Mouse (Mus musculus): ENCODE measurements around the gene Gucd1. TPM values are rescaled to one million over a fixed set of nuclear protein-coding genes. Genes with fewer than 3 reads are reported as not detected.
A peak's percentile ranks its signal among the peaks of the same experiment; 100 is the strongest.
"Not testable (repeated sequence)": the region's sequence is repeated elsewhere in the genome, so short reads cannot be mapped to it uniquely, and the experiment has no call there.

Gene Gucd1
- total RNA-seq, 1 experiment from 2014 or later = 28.8 TPM

DNA sequence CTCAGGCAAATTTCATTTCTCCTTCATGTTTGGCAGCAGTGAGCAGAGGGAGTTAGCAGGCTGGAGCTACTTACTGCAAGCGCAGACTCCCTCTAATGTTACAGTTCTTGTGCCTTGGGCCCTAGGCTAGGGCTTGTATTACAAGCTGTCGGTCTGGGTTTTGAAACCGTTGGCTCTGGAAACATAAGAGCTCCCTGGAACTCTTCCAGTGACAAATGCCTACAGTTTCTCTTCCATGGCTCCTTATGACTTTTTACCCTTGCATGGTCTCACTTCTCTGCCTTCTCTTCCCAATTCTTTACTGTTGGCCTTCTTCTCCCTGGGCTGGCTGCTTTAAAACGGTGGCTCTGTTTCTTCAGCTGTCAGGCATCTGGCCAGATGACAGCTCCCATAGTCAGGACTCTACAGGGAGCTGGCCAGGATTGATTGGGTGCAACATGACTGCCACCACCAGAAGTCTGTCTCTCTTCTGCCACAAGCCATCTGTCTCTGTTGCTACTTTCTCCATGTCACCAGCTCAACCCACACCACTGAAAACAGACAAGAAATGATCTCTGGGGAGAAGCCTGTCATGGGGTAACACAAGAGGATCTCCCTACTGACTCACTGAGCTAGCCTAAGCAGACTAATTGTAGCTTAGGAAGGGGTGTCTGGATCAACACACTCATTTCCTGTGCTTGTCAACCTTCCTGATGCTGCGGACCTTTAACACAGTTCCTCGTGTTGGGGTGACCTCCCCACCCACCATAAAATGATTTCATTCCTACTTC is 51.8 kb downstream of the Gucd1 start:
- no peak for DNase-seq

GRCm38 (mm10) chr10:75462728-75463127 is 55.0 kb downstream of the Gucd1 start:
- no peak for DNase-seq

- DNase-seq = no peak
Observed at GRCm38 (mm10) chr10:75458329-75458728, 59.4 kb downstream of the Gucd1 start.

- no peak for DNase-seq
Observed at GRCm38 (mm10) chr10:75457852-75458251, 59.9 kb downstream of the Gucd1 start.

DNA sequence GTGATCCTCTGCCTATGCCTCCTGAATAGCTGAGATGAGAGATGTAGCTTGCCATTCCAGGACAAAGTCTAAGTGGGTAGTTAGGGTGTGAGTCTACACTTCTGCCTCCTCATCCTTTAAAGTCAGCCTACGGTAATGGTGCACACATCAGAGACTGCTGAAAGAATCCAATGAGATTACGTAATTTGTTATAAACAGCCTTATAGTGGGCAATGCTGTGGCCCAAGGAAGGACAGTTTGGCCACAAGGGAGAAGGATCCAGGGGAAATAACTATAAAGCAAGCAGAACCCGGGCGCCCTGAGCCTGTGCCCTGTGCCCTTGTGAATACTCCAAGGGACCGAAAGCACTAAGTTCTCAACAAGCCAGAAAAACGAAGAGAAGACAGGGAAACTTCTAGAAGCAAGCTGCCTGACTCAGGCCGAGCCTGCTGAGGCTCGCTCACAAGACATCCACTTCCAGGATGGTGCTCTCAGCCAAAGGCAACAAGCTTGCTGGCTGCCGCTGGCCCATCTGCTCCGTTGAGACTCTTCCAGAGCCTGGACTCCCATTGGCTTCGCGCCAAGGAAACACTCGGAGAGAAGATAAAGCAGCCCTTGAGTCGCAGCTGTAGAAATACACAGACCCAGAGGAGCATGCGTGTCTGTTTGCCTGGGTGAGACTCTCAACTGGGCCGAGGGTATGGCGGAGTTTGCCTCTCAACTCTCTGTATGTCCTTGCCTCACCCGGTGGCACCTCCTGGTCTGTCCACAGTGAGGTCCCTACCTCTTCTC is 61.5 kb downstream of the Gucd1 start:
- DNase-seq = not testable (repeated sequence)

- DNase-seq = peak; percentile 64
Observed at GRCm38 (mm10) chr10:75451036-75451786, 66.6 kb downstream of the Gucd1 start.

DNA sequence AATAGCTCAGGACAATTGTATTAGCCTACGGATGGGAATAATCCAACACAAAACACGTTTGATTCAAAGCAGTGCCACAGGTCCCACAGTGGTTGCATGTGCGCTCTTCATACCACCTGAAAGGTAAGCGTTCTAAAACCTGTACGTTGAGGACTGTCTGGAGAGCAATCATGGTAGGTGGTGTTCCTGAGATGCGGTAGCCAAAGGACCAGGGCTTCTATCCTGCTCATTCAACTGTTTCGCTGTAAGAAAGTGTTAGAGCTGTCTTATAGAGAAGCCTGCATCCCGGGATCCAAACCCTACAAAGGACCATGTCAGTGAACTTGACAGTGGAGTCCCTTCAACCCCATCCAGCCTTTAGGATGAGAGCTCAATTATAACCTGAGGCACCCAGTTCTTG is 67.4 kb downstream of the Gucd1 start:
- no peak for DNase-seq

DNA sequence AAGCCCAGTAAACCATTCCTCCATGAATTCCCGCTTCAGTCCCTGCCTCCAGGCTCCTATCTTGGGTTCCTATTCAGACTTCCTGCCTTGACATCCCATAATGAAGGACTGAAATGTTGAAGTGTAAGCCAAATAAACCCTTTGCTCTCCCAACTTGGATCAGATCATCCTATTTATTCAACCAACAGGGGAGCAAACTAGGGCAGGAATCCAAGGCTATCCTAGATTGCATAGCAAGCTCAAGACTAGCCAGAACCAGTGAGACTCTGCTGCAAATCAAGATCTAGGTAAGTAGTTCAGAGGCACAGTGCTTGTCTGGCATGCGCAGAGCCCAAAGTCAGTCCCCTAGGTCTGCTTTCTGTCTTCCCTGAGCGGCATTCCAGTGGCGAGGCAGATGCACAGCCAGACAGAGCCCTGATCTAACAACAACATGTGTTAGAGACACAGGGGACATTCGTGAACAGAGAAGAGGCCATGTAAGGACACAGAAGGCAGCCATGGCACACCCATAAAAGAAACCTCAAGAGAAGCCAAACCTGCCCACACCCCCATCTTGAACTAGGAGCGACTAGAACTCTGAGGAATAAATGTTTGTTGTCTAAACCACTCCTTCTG is 68.9 kb downstream of the Gucd1 start:
- DNase-seq = no peak

DNA sequence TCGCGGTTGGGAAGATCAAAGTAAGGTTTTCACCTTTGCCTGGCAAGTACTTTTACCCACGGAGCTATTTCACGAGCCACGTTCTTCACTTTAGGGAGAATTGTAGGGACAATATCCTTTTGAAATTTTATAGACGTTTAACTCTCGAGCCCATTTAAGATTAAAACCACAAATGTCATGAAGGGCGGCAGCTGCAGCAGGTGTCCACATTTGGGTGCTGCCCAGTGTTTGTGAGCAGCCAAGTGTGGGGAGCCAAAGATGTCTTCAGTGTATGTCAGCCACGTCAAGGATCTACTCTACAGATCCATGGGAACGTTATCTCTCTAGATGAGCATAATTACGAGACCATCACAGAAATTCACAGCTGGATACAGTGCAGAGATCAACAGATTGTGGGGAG is 70.3 kb downstream of the Gucd1 start:
- DNase-seq = no peak

GRCm38 (mm10) chr10:75446501-75447083 is 71.2 kb downstream of the Gucd1 start:
- no peak for DNase-seq

DNA sequence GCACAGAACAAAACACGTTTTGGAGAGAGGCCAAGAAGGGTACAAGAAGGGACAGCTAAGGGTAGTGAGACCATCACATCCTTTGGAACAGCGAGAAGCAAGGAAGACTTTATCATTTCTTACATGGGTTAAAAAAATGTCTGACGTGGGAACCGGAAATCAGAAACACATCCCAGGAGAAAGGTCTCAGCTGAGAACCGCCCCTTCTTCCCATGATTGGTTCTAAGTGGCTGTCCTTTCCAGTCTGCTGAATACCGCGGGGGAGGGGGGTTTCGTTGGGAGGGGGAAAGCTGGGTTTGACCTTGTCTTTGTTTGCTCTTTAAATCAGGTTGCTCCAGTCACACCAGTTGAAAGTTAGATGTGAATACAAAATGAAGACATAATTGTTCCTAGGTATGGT is 72.7 kb downstream of the Gucd1 start:
- no peak for DNase-seq

DNA sequence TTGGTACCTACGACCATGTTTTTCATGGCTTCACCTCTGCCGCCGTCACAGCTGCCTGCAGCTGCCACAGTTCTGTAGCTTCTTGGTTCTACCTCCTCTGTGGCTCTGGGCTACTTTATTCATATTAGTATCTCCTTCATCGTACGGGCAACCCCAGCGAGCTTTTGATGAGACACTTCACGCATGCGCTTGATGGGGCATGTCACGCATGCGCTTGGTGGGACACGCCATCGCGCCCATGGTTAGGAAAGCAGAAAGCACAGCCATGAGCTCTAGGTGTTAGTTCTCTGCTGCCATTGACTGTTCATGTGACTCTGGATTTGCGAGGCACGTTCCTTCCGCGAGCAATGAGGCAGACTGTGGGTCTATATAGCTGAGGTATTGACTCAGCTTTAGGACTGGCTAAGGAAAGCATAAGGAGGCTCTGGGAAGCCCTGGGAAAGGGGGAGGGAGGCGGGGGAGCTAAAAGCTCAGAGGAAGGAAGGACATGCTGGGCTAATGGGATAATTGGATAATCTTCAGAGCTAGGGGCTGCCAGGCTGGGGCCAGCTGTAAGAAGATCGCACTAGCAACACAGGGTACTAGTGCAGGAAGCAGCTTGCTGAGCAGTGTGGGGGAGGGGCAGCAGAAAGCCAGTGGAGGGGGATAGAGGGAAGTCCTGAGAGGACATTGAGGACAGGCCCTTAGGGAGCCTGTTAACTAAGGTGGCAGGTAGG is 73.5 kb downstream of the Gucd1 start:
- no peak for DNase-seq

DNA sequence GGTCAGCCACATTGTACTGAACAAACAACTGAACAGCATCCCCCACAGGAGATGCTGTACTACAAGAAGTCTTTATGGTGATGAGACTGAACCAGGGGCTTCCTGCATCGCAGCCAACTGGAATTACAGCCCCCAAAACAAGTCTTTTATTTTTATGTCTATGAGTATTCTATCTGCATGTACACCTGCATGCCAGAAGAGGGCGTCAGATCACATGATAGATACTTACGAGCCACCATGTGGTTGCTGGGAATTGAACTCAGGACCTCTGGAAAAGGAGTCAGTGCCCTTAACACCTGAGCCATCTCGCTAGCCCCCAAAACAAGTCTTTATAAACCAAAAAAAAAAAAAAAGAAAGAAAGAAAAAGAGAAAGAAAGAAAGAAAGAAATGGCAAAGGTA is 74.8 kb downstream of the Gucd1 start:
- DNase-seq = no peak

DNA sequence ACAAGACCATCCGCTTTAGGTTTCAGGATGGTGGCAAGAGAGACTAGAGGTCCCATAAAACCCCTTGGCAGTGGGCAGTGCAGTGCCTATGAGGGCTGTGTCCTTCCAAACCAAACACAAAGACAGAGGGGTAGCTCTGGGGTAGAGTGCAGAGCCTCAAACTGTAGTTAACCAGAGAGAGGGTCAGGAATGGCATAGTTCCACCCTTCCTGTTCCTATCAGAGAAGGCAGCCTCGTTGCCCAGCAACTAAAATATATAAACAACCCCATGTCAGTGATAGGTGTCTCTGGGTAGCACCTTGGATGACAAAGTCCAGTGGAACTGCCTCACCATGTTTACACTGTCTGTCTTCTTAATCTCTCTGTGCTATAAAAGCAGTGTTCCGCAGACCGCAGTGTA is 76.0 kb downstream of the Gucd1 start:
- DNase-seq = no peak

GRCm38 (mm10) chr10:75440756-75441155 is 77.0 kb downstream of the Gucd1 start:
- DNase-seq = no peak

- peak; percentile 32 for DNase-seq
Observed at GRCm38 (mm10) chr10:75439211-75439811, 78.5 kb downstream of the Gucd1 start.

- peak; percentile 37 for DNase-seq
Observed at GRCm38 (mm10) chr10:75438132-75438810, 79.5 kb downstream of the Gucd1 start.

- no peak for DNase-seq
Observed at GRCm38 (mm10) chr10:75437284-75437683, 80.5 kb downstream of the Gucd1 start.

DNA sequence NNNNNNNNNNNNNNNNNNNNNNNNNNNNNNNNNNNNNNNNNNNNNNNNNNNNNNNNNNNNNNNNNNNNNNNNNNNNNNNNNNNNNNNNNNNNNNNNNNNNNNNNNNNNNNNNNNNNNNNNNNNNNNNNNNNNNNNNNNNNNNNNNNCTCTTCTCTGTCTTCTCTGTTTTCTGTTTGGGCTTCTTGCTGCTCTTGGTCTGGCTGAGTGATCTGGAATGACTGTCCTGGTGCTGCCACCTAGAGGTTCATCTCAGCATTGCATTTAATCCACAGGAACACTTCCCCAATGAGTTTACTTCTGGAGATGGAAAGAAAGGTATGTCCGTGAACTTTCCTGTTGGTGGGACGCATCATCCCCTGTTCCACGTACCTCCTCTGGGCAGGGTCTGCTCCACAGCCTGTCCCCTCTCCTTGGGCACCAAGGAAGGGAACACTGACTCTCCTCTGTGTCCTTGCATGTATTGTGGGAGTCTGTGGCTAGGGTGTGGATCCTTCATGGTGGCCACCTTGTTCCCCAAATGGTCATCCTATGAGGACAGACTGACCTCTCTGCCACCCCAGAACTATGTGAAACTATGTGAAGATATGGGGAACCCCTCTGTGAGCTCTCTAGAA is 81.1 kb downstream of the Gucd1 start:
- peak; percentile 67 for DNase-seq

- DNase-seq = no peak
Observed at GRCm38 (mm10) chr10:75430633-75431032, 87.1 kb downstream of the Gucd1 start.
